Mouse (Mus musculus) brown adipose tissue, adult 24 weeks (tissue): ENCODE data around the gene Itgb2. TPM values are rescaled to one million over a fixed set of nuclear protein-coding genes. Genes with fewer than 3 reads are reported as not detected.

ENCODE experiments used
- H3K27ac ChIP-seq: fragments of 200-500 bp; replicated peaks from 2 replicates; pipeline ENCODE4 v1.5.1; 2012; ENCODE audit warnings: low read depth, mild to moderate bottlenecking, low read length
- H3K4me1 ChIP-seq: fragments of 200-500 bp; 2 replicates; pipeline ENCODE4 v1.6.1; 2012; ENCODE audit warnings: low read length, mixed read lengths; ENCODE audit not compliant: control insufficient read depth, insufficient read depth, insufficient read length
- H3K4me3 ChIP-seq: fragments of 200-500 bp; 2 replicates; pipeline ENCODE4 v1.5.1; 2012; ENCODE audit warnings: low read depth, mild to moderate bottlenecking, low read length, moderate library complexity; ENCODE audit not compliant: insufficient read depth
- polyA plus RNA-seq: library from polyadenylated mRNA; stranded (reverse); fragments of >200 nt; gene quantifications from 2 replicates; pipeline ENCODE4 v1.2.4, GENCODE M21; 2012; ENCODE audit not compliant: missing spikeins, insufficient read depth, insufficient read length

Gene Itgb2
- polyA plus RNA-seq, 1 experiment = 4.4 TPM

- peak overlapping the region; percentile 86 for H3K4me3 ChIP-seq
- H3K27ac ChIP-seq = peak overlapping the region; percentile 85
Measured at GRCm38 (mm10) chr10:77582285-77582618, 52.2 kb downstream of the Itgb2 start.

GRCm38 (mm10) chr10:77583795-77584422 is 53.9 kb downstream of the Itgb2 start:
- H3K4me1 ChIP-seq = peaks cover 26% of the 10 kb centered on the region
- H3K27ac ChIP-seq = peak overlapping the region; percentile 59
- H3K4me3 ChIP-seq = peak overlapping the region; percentile 27; the same call in 1 of the 2 replicates

More at GRCm38 (mm10) chr10:77582285-77582618, 52.2 kb downstream of the Itgb2 start:
- peaks cover 20% of the 10 kb centered on the region for H3K4me1 ChIP-seq

GRCm38 (mm10) chr10:77586637-77587036 is 56.6 kb downstream of the Itgb2 start:
- no peak overlapping the region for H3K27ac ChIP-seq
- H3K4me1 ChIP-seq = peaks cover 26% of the 10 kb centered on the region
- H3K4me3 ChIP-seq = no peak overlapping the region

DNA sequence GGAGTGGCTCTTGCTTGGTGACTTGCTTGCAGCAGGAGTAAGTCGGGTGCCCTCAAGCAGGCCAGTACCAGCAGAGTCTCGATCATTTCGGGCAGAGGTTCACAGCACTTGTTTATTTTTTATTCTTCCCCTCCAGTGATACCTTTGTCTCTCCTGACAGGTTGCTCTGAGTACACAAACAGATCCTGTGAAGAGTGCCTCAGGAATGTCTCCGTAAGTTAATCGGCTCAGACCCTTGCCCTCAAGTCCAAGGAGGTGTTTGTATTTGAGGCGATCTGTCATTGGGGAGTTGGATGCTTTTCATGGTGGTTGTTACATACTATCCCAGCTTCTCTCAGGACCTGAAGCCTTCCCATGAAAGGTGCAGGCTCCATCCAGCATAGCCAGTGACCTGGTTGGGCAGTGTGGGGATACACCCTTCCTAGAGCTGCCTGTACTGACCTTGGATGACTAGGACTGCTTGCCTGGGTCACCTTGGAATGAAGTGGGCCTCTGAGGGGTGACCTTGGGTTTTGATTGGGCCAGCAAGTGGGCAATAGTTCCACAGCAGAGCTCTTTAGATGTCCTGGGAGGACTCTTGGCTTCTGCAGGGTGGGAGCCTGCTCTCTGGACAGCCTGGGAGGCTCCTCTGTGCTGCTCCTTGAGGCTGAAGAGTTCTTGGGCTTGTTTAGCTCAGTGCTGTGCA is 57.2 kb downstream of the Itgb2 start:
- Histone ChIP-seq H3K27ac (no peak overlapping the region), H3K4me1 (peaks cover 26% of the 10 kb centered on the region), H3K4me3 (no peak overlapping the region)

- peaks cover 22% of the 10 kb centered on the region for H3K4me1 ChIP-seq
- no peak overlapping the region for H3K27ac ChIP-seq
- no peak overlapping the region for H3K4me3 ChIP-seq
Measured at GRCm38 (mm10) chr10:77588036-77588435, 58.0 kb downstream of the Itgb2 start.

GRCm38 (mm10) chr10:77589117-77589516 is 59.1 kb downstream of the Itgb2 start:
- peaks cover 13% of the 10 kb centered on the region for H3K4me1 ChIP-seq
- no peak overlapping the region for H3K4me3 ChIP-seq
- H3K27ac ChIP-seq = no peak overlapping the region

- Histone ChIP-seq H3K27ac (no peak overlapping the region), H3K4me3 (no peak overlapping the region), H3K4me1 (peaks cover 13% of the 10 kb centered on the region)
Measured at GRCm38 (mm10) chr10:77589749-77590148, 59.7 kb downstream of the Itgb2 start.

DNA sequence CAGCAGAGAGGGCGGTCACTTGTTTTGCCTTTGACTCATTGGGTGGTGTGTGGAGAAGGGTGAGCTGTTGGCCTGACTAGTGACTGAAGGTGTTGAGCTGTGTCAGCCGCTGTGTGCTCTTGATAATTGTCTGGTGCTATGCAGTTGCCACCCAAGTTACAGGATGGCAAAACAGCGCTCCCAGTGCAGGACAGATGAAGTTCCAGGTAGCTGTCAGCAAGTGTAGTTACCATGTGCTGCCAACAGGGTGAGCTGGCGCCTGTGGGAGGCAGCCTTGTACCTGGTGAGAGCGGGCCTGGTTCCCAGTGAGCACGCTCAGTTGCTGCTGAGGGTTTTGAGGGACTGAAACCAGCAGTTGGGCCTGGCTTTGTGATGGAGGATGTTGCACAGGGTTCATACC is 60.8 kb downstream of the Itgb2 start:
- H3K27ac ChIP-seq = no peak overlapping the region
- peaks cover 13% of the 10 kb centered on the region for H3K4me1 ChIP-seq

GRCm38 (mm10) chr10:77591546-77591945 is 61.5 kb downstream of the Itgb2 start:
- Histone ChIP-seq H3K27ac (no peak overlapping the region), H3K4me3 (no peak overlapping the region)

More for the DNA sequence above, 60.8 kb downstream of the Itgb2 start:
- no peak overlapping the region for H3K4me3 ChIP-seq

GRCm38 (mm10) chr10:77596060-77596459 is 66.0 kb downstream of the Itgb2 start:
- no peak overlapping the region for H3K4me3 ChIP-seq
- H3K4me1 ChIP-seq = no peaks in the 10 kb centered on the region
- H3K27ac ChIP-seq = no peak overlapping the region

More at GRCm38 (mm10) chr10:77591546-77591945, 61.5 kb downstream of the Itgb2 start:
- H3K4me1 ChIP-seq = peaks cover 13% of the 10 kb centered on the region

GRCm38 (mm10) chr10:77603021-77603420 is 73.0 kb downstream of the Itgb2 start:
- Histone ChIP-seq H3K27ac (no peak overlapping the region), H3K4me3 (no peak overlapping the region), H3K4me1 (peaks cover 7% of the 10 kb centered on the region)

GRCm38 (mm10) chr10:77604111-77604510 is 74.1 kb downstream of the Itgb2 start:
- Histone ChIP-seq H3K4me1 (peaks cover 8% of the 10 kb centered on the region), H3K4me3 (no peak overlapping the region), H3K27ac (no peak overlapping the region)

DNA sequence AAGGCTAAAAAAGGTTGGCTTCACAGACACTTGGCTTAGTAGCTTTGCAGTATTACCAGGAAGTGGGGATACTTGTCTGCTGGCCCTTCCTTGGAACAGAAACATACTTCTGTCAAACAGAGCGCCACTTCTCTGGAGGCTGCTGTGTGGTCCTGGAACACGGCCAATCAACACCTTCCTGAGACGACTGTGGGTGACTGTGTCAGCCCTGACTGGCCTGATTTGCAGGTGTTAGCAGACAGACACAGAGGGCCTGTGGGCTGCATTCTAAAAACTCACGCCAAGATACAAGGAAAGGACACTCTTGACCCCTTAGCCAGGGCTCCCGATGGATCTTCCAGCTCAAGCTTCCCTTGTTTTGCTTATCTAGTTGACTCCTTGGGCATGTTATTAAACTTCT is 74.9 kb downstream of the Itgb2 start:
- no peak overlapping the region for H3K27ac ChIP-seq
- H3K4me3 ChIP-seq = no peak overlapping the region
- H3K4me1 ChIP-seq = peaks cover 8% of the 10 kb centered on the region

DNA sequence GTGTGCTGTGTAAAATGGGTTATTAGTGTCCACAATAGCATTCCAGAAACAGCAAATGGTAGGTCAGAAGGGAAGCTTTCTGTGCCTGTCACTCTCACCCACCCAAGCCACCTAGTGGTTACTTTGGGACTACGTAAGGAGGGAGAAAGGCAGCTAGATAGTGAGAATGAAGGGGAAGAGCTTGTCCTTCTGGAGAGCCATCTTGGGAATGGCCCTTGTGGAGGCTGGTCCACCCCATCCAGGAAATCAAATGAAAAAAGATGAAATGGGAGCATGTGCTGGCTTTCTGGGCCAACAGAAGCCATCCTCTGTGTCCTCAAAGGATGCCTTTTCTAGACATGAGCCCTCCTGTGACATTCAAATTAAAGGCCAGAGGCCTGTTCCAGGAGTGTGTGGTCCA is 75.3 kb downstream of the Itgb2 start:
- peak overlapping the region; percentile 75; the same call in 1 of the 2 replicates for H3K4me3 ChIP-seq
- peak overlapping the region; percentile 90 for H3K27ac ChIP-seq
- peaks cover 8% of the 10 kb centered on the region for H3K4me1 ChIP-seq

DNA sequence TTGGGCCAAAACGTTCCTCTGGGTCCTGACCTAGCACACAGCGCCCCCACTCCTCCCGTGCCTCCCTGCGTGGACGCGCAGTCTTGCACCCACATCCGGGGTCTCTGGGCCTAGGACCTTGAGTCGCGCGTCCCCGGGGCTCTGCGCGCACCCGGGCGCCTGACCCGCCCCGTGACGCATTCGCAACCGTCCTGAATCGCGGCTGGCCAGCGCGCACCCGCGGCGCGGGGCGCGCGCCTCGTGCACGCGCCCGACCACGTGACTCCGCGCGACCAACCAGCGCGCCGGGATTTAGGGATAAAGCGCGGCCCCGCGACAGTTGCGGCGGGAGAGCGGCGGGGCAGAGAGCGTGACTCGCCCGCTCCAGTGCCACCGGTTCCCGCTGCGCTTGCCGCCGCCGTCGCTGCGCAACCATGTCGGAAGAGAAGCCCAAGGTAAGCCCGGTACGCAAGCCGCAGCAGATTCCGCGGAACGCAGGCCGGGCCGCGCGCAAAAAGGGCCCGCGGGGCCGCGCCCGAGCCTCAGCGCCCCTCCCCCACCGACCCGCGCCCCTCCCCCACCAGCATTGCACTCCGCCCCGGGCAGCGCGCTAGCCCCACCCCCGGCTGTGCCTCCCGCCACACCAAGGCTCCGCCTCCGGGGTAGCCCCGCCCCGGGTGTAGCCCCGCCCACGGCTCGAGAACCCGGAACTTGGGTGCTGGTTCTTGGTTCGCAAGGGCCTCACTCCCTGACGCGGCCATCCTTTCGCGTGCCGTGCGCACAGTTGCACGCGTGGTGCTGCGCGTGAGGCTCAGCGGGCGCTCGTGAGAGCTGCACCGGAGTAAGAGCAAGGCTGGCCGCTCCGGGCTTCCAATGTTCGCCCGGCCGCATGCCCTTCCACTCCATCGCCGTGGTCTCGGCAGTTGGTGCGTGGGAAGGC is 76.1 kb downstream of the Itgb2 start, which contains the start of the genes Sumo3 and Gm49325:
TSS of gene Sumo3 (plus strand) at position 190 of the 919 bp plus-strand sequence.
TSS of gene Gm49325 (plus strand) at position 290 of the 919 bp plus-strand sequence.
- Histone ChIP-seq H3K4me3 (peak within 1 kb of the TSS; percentile 77), H3K4me1 (peaks cover 11% of the 10 kb centered on the region)

More for the DNA sequence above, 76.1 kb downstream of the Itgb2 start, which contains the start of the genes Sumo3 and Gm49325:
- peak within 1 kb of the TSS; percentile 90 for H3K27ac ChIP-seq
